Mouse (Mus musculus): ENCODE data around the gene Lilrb4a.
"Not testable (repeated sequence)": the region's sequence is repeated elsewhere in the genome, so short reads cannot be mapped to it uniquely, and the experiment has no call there.

Gene Lilrb4a

GRCm38 (mm10) chr10:51490691-51491090 lies at the start of gene Lilrb4a:
Gene Lilrb4a, plus strand, starts transcription at chr10:51490956.
- not testable (repeated sequence) for DNase-seq

DNA sequence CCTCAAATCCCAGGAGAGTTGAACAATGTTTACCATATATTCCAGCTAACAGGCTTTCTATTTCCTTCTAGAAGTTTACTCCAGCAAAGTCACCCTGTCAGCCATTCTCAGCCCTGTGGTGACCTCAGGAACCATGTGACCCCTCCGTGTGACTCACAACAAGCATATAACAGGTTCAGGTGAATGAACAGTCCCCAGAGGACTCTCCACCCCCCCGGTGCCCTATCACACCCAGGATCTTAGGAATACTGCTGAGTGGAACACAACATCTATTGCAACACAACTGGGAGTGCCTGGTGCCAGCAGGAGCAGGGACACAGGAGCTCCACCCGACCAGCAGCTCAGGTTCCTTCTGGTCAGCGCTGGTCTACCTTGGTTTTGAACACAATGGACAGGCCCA lies 39.1 kb upstream of the Lilrb4a start:
- no peak for DNase-seq

GRCm38 (mm10) chr10:51453616-51454298 lies 37.0 kb upstream of the Lilrb4a start:
- no peak for DNase-seq

DNA sequence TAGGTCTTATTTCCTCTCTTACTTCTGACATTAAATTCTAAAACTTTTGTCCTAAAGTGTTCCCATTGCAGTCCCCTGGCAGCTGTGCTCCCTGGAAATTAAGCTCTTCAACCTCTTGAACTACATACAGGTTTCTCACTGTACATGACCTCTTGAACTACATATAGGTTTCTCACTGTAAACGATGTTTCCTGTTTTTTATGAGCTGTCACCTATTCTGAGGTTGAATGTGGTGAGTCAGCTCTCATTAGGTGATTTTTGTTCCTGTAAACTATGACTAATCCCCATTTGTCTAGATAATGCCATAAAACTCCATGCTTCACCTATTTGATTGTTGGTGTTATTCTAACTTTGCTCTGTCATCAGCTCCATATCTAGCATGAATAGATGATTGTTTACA lies 36.4 kb upstream of the Lilrb4a start:
- DNase-seq: no peak

- no peak for DNase-seq
These were observed 35.0 kb upstream of the Lilrb4a start for GRCm38 (mm10) chr10:51455762-51456161.

- no peak for DNase-seq
These were observed 34.4 kb upstream of the Lilrb4a start for GRCm38 (mm10) chr10:51456369-51456768.

DNA sequence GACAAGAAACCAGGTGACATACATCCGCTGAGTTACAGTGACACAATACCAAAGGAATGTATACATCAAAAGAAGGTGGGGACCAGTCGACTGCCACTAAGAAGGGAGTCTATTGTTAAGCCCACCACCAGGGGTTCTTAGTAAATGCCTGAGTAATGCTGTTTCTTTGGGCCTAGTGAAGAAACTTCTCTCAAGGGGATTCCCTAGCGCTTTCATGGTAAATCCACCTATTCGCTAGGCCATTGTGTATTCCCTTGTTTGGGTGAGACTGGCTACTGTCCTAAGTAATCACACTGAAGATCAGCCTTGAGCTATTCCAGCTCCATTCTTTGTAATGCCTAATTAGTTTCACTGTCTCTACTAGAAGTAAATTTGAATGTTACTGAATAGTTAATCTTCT lies 27.0 kb upstream of the Lilrb4a start:
- not testable (repeated sequence) for DNase-seq

GRCm38 (mm10) chr10:51480397-51480796 lies 10.4 kb upstream of the Lilrb4a start, which contains the start of the genes Gm49339 and Lilr4b:
Gene Gm49339, plus strand, starts transcription at chr10:51480612.
Gene Lilr4b, plus strand, starts transcription at chr10:51480632.
- not testable (repeated sequence) for DNase-seq

DNA sequence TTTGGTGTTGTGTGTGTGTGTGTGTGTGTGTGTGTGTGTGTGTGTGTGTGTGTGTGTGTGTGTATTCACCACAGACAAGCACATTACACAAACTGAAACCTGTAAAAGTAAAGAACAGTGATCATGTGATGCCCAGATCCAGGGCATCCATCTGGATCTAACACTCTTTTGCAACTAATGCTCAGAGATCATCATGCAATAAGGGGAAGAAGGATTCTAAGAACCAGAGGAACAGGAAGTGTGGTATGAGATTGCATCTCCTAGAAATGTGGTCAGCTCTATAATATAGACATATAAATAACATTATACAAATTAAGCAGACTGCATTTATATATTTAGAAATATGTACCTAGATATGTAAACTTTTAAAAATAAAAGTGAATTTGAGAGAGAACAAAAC lies 29.3 kb downstream of the Lilrb4a start:
- no peak for DNase-seq

- DNase-seq: no peak
These were observed 30.7 kb downstream of the Lilrb4a start for GRCm38 (mm10) chr10:51521453-51521852.

- no peak for DNase-seq
These were observed 35.3 kb downstream of the Lilrb4a start for GRCm38 (mm10) chr10:51526090-51526489.

GRCm38 (mm10) chr10:51526633-51527032 lies 35.9 kb downstream of the Lilrb4a start:
- no peak for DNase-seq

GRCm38 (mm10) chr10:51528840-51529434 lies 38.2 kb downstream of the Lilrb4a start:
- DNase-seq: no peak

GRCm38 (mm10) chr10:51529497-51529896 lies 38.7 kb downstream of the Lilrb4a start:
- no peak for DNase-seq

GRCm38 (mm10) chr10:51530813-51531212 lies 40.1 kb downstream of the Lilrb4a start:
- DNase-seq: no peak

All from retina, postnatal 1 day (tissue).